Mouse (Mus musculus) hindbrain, embryonic 11.5 days (tissue): ENCODE results near the gene Olfr876. TPM values are rescaled to one million over a fixed set of nuclear protein-coding genes. Genes with fewer than 3 reads are reported as not detected.

Experiments
- polyA plus RNA-seq: library from polyadenylated mRNA; unstranded; fragments of >200 nt; fragmentation: Nextera tagmentation; extraction: Ambion mirVana; gene quantifications from 2 replicates; pipeline ENCODE4 v1.2.1, GENCODE M21; 2014

The Olfr876 gene
- polyA plus RNA-seq, 1 experiment from 2014 or later: not detected

Other genes with a start within 250 kb of the Olfr876 start
- 7.8 and 8.8 TPM in 2 replicates for gene Siae, start 247.3 kb upstream of the Olfr876 start, polyA plus RNA-seq
- 19.8 and 22.2 TPM in 2 replicates for gene Spa17, start 189.3 kb upstream of the Olfr876 start, polyA plus RNA-seq
- 142 and 151 TPM in 2 replicates for gene Tbrg1, start 145.7 kb upstream of the Olfr876 start, polyA plus RNA-seq
- gene Panx3, start 133.8 kb upstream of the Olfr876 start, polyA plus RNA-seq: 0.07 and 0.28 TPM in 2 replicates
- not detected in 2 replicates for gene Olfr160, start 86.8 kb upstream of the Olfr876 start, polyA plus RNA-seq
- not detected in 2 replicates for gene Olfr874, start 57.9 kb upstream of the Olfr876 start, polyA plus RNA-seq
- gene Olfr875, start 31.2 kb upstream of the Olfr876 start, polyA plus RNA-seq: not detected in 2 replicates
- gene Olfr877, start 51.2 kb downstream of the Olfr876 start, polyA plus RNA-seq: 0.11 TPM in 1 of 2 replicates, not detected in the other
- gene Olfr145, start 93.7 kb downstream of the Olfr876 start, polyA plus RNA-seq: not detected in 2 replicates
- not detected in 2 replicates for gene Olfr878, start 114.8 kb downstream of the Olfr876 start, polyA plus RNA-seq
- gene Olfr881, start 188.8 kb downstream of the Olfr876 start, polyA plus RNA-seq: not detected in 2 replicates
- gene Olfr883, start 222.8 kb downstream of the Olfr876 start, polyA plus RNA-seq: not detected in 2 replicates
- gene Olfr884, start 243.5 kb downstream of the Olfr876 start, polyA plus RNA-seq: not detected in 2 replicates